ENCODE assay signal across 18 mouse cellular contexts in the genomic region with DNA sequence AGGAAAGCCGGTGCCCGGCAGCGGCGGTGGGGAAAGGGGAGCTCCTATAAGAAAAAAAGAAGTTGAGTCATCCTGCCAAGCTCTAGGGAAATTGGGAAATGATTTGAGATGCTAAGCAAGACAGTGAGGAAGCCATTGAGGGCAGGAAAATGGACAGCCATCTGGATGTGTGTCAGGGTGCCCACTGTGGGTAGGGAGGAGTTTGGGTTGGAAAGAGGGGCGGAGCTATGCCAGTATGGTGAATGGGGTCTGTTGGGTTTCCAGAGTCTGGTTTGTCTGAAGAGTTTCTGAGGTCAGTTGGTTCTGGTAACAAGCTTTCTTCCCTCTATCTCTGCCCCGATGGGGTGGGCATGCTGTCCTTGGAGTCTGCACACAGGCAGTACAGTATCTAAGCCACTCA.
"Had no signal": no experiment of that assay in that cellular context is flagged by ENCODE, and none has a peak within 500 bp of the region (broad histone marks: within the 10 kb centered on the region; RNA-seq: fewer than 3 reads in every experiment).

No protein-coding gene starts in this region.

- H3K4me3 ChIP-seq: layer of hippocampus, adult 2 months; liver, embryonic 13.5 days; megakaryocyte, embryonic 14.5 days; midbrain, embryonic 10.5 days; midbrain, embryonic 13.5 days; myocyte; neural tube, embryonic 13.5 days; stomach, embryonic 15.5 days had no signal

- H3K27ac ChIP-seq: kidney, postnatal 0 days; layer of hippocampus, adult 2 months; liver, embryonic 13.5 days; midbrain, embryonic 10.5 days; midbrain, embryonic 13.5 days; neural tube, embryonic 13.5 days; stomach, embryonic 15.5 days had no signal

- H3K27me3 ChIP-seq: liver, embryonic 13.5 days; midbrain, embryonic 13.5 days; neural tube, embryonic 13.5 days; stomach, embryonic 15.5 days had no signal

- DNase-seq: layer of hippocampus, adult 9-11 months; liver, embryonic 13.5 days; lung, adult 2 months; lung, postnatal 14 days; lung, postnatal 4 days; retina, postnatal 1 day; right cerebral cortex, postnatal 25 days; spleen, adult 18-20 months; thymus, postnatal 36 days had no signal

- ATAC-seq: midbrain, embryonic 13.5 days; midbrain, embryonic 16.5 days had no signal

- H3K9ac ChIP-seq: liver, embryonic 13.5 days; midbrain, embryonic 13.5 days; neural tube, embryonic 13.5 days; stomach, embryonic 15.5 days had no signal

- H3K4me2 ChIP-seq: liver, embryonic 13.5 days; midbrain, embryonic 13.5 days; neural tube, embryonic 13.5 days; stomach, embryonic 15.5 days had no signal

- H3K4me1 ChIP-seq: midbrain, embryonic 13.5 days had no signal

- H3K9me3 ChIP-seq: liver, embryonic 13.5 days; megakaryocyte, embryonic 14.5 days; midbrain, embryonic 10.5 days; midbrain, embryonic 13.5 days; neural tube, embryonic 13.5 days; stomach, embryonic 15.5 days had no signal
